Mouse (Mus musculus) large intestine, adult 2 months (tissue): ENCODE results near the gene Ildr2. TPM values are rescaled to one million over a fixed set of nuclear protein-coding genes. Genes with fewer than 3 reads are reported as not detected.

Experiments
- DNase-seq: peaks from one replicate; pipeline ENCODE4 v3.0.0-alpha.2; 2012; ENCODE audit warnings: low read depth, low spot score
- whole genome bisulfite sequencing: fragments of 180-500 bp; shearing (Covaris S2); methylation state at CpG from one replicate; pipeline ENCODE4 v1.1.7; 2018; 5-methylcytosine and 5-hydroxymethylcytosine counted together
- polyA plus RNA-seq: library from polyadenylated mRNA; depleted of rRNA; stranded (reverse); fragments of >200 nt; gene quantifications from 2 replicates; pipeline ENCODE4 v1.2.3, GENCODE M21; 2012; rRNA removed

Gene Ildr2
- 0.10 and 0.16 TPM in 2 replicates for polyA plus RNA-seq

- WGBS, result 2% methylated on average over 72 of the region's 72 CpGs
- no peak for DNase-seq
These were observed at the start of gene Ildr2 for GRCm38 (mm10) chr1:166253898-166254894. Gene Ildr2 (plus strand): TSS chr1:166254139.

DNA sequence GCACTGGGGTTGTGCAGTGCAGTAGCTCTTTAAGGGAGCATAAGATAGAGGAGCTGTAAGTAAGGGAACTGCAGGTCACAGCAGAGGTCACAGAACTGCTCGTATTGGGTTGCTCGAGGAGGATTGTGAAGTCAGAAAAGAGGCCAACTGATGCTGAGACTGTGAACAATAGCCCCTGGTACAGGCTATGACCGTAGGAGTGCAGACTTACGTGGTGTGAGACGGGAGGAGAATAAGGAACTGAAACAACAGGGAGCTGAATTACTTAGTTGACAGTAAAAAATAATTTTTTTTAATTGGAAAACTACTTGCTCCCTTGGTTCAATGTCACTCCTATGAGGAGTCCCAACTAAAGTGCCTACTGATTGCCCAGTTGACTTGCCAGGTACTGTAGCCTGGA, 49.8 kb upstream of the Ildr2 start:
- no peak for DNase-seq
- WGBS, result 53% methylated on average over 5 of the region's 5 CpGs

DNA sequence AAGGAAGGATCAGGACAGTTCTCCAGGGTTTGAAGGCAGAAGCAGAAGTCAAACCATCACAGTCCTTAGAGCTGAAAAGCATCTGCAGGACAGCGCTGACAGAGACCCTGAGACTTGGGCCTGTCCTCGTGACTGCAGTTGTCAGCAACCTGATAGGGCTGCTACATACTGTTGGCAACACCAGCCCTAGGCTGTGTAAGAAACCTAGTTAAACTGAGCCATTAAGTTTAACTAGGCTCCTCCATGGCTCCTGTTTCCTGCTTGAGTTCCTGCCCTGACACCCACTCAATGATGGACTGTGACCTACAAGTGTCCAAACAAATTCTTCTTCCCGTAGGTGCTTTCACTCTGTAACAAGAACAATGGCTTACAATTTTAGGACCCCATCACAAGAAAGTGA, 48.8 kb upstream of the Ildr2 start:
- no peak for DNase-seq
- 59% methylated on average over 3 of the region's 3 CpGs for WGBS

- no peak for DNase-seq
- WGBS, result 78% methylated on average over 6 of the region's 6 CpGs
These were observed 44.6 kb upstream of the Ildr2 start for GRCm38 (mm10) chr1:166209371-166209770.

- no peak for DNase-seq
- WGBS, result 82% methylated on average over 4 of the region's 4 CpGs
These were observed 39.8 kb upstream of the Ildr2 start for GRCm38 (mm10) chr1:166214181-166214580.

GRCm38 (mm10) chr1:166238315-166238969, 15.5 kb upstream of the Ildr2 start, which contains the start of gene Mael:
Gene Mael (minus strand): TSS chr1:166238747.
- DNase-seq, result no peak
- 86% methylated on average over 53 of the region's 53 CpGs for WGBS

DNA sequence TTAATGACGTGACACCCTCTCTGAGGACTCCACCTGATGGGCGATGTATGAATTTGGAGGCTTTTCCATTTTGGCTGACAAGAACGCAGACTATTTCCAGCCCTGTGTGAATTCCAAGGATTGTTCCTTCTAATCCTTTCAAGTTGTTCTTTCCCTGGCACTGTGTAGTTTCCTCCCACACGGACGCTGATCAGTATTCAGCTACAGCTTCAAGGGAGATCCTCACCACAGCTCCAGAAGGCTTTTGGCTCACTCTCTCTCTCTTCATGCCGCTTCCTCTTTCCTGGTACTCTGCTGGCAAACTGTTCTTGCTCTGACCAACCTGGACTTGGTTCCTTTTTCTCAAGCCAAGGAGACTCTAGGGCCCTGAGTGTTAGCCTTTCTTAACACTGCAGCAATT, 9.7 kb upstream of the Ildr2 start:
- 73% methylated on average over 6 of the region's 6 CpGs for WGBS

GRCm38 (mm10) chr1:166255091-166255490, 1.2 kb downstream of the Ildr2 start:
- WGBS, result 63% methylated on average over 8 of the region's 8 CpGs
- no peak for DNase-seq

More for the DNA sequence above, 9.7 kb upstream of the Ildr2 start:
- no peak for DNase-seq

- WGBS, result 66% methylated on average over 2 of the region's 2 CpGs
- DNase-seq, result no peak
These were observed 1.7 kb downstream of the Ildr2 start for GRCm38 (mm10) chr1:166255651-166256050.

GRCm38 (mm10) chr1:166256302-166256701, 2.4 kb downstream of the Ildr2 start:
- 29% methylated on average over 6 of the region's 6 CpGs for WGBS

DNA sequence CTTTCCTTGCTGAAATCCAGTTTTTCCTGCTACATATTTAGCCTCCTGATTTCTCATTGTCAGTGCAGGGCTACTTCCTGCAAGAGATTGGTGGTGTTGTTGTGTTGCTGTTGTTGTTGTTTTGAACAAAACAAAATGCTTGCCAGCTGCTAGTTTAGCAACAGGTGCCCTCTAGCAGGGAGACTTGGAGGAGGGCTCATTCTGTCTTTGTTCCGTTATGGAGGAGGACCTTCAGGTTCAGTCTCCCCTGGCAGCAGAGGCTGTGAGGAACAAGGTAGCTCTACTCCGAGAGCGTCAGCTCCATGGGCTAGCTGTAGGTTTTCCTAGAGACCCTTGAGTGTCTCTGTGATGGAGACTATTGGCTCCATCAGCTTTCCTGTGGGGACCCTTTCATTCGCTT, 3.0 kb downstream of the Ildr2 start:
- WGBS, result 65% methylated on average over 4 of the region's 4 CpGs
- no peak for DNase-seq

More at GRCm38 (mm10) chr1:166256302-166256701, 2.4 kb downstream of the Ildr2 start:
- no peak for DNase-seq

GRCm38 (mm10) chr1:166259526-166259925, 5.6 kb downstream of the Ildr2 start:
- DNase-seq, result no peak
- 72% methylated on average over 6 of the region's 6 CpGs for WGBS

DNA sequence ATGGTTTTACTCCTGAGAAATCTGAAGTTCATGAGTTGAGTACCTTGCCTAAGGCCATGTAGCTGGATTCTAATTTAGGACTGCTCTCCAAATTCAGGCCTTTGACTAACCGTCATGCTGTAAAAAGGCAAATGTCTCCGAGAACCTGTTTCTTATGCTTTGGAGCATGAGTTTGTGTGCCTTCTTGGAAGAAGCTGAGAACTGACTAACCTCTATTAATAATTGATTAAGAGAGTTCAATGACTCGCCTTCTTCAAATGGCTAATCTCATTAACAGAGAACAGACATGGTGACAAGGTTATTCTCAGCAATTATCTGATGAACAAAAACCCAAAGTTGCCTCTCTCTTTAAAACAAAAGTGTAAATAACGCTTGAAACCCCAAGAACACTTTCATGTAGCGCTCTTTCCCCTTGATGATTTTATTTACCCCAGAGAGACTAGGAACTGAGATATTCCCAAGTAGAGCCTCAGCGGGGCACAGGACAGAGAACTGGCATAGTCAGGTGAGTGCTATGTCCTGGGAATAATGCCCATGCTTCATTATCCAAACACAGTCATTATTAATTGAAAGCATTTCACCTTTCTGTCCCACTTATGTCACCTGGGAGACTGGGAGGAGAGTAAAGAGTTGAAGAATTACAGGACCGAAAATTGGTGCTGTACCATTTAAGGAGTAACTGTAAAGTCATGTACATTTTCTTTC, 12.2 kb downstream of the Ildr2 start:
- WGBS, result 83% methylated on average over 7 of the region's 7 CpGs

GRCm38 (mm10) chr1:166266918-166267317, 13.0 kb downstream of the Ildr2 start:
- 89% methylated on average over 9 of the region's 9 CpGs for WGBS
- no peak for DNase-seq

More for the DNA sequence above, 12.2 kb downstream of the Ildr2 start:
- no peak for DNase-seq

DNA sequence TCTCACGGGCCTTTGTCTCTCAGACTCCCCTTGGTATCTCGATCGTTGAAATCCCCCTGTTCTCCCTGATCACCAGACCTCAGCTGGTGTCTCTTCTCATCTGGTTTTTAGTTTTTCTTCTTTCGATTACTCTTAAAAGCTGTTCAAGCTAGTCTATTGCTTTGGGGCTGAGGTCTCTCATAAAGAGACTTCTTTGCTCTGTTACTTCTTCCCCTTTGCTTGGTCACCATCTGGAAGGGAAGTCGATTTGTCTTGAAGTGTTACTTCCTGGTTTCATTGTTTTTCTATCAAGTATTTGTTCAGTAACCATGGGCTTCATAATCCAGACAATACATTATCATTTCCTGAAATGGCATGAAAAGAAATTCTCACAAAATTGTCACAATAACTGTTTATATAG, 14.3 kb downstream of the Ildr2 start:
- 78% methylated on average over 5 of the region's 5 CpGs for WGBS
- no peak for DNase-seq

- DNase-seq, result no peak
- WGBS, result 52% methylated on average over 2 of the region's 2 CpGs
These were observed 24.8 kb downstream of the Ildr2 start for GRCm38 (mm10) chr1:166278786-166279185.

DNA sequence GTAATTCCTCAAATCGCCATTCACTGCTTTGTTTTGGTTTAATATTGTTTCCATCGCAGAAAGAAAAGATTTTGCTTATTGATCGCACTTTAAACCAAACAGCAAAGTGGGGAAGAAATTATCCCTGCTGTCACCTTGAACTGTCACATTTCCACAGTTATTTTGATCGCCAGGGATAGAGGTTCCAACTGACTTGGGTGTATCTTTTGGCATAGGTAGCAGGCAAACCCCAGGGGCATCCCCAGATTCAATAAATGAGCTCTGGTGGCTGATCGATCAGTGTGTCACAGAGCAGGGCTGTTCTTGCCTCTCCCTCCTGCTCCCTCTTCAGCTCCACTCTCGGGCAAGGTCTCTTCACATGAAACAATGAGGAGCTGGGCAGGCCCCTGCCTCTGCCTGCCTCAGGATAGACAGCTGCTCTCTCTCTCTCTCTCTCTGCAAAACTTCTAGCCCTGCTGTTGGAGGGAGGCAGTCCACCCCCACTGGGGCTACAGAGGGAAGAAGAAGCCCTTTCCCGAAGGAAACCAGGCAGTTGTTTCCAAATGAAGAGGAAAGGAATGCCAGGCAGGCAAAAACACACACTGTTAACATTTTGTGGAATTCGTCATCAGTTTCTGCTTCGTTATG, 25.8 kb downstream of the Ildr2 start:
- no peak for DNase-seq
- WGBS, result 51% methylated on average over 9 of the region's 9 CpGs

GRCm38 (mm10) chr1:166280566-166280965, 26.6 kb downstream of the Ildr2 start:
- 32% methylated on average over 1 of the region's 1 CpGs for WGBS

DNA sequence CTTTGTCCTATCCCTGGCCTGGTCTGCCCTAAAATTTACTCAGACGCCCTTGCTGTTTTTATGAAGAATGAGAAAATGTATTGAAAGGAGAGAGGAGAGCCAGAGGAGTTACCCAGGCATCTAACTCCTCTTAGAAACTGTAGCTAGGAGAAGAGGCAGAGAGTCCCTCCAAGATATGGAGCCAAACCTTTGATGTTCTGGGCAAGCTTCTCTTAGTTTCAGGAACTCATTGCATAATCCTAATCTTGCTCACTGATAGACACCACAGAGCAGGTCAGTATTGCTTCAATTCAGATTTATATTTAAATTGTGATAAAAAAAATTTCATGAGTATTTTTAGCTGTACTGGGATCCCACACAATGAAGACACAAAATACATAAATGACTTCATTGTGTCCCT, 27.3 kb downstream of the Ildr2 start:
- DNase-seq, result no peak

More at GRCm38 (mm10) chr1:166280566-166280965, 26.6 kb downstream of the Ildr2 start:
- DNase-seq, result no peak

More for the DNA sequence above, 27.3 kb downstream of the Ildr2 start:
- WGBS, result 74% methylated on average over 1 of the region's 1 CpGs
